Mouse (Mus musculus) heart, embryonic 16.5 days (tissue): ENCODE results near the gene Tas2r110. TPM values are rescaled to one million over a fixed set of nuclear protein-coding genes. Genes with fewer than 3 reads are reported as not detected.

Experiments
- ATAC-seq: fragments of 200-750 bp; cut with Nextera tagmentation; replicated peaks from 2 replicates; pipeline ENCODE4 v1.8.0; 2017; ENCODE audit warnings: moderate number of reproducible peaks; ENCODE audit not compliant: insufficient read depth, low FRiP score; ENCODE audit errors: extremely low read depth
- H3K27ac ChIP-seq: fragments of 300-500 bp; sonication (generic); 2 replicates; pipeline ENCODE4 v1.5.1; 2014; ENCODE audit warnings: mild to moderate bottlenecking, low read length, control low read depth, moderate library complexity
- H3K27me3 ChIP-seq: fragments of 300-500 bp; sonication (generic); 2 replicates; pipeline ENCODE4 v1.6.1; 2014; ENCODE audit warnings: low read length, mixed read lengths; ENCODE audit not compliant: control insufficient read depth, insufficient read depth
- H3K36me3 ChIP-seq: fragments of 300-500 bp; sonication (generic); 2 replicates; pipeline ENCODE4 v1.6.1; 2014; ENCODE audit not compliant: control insufficient read depth, insufficient read depth
- H3K4me1 ChIP-seq: fragments of 300-500 bp; sonication (generic); 2 replicates; pipeline ENCODE4 v1.6.1; 2014; ENCODE audit warnings: low read length, mixed read lengths; ENCODE audit not compliant: control insufficient read depth, insufficient read depth
- H3K4me2 ChIP-seq: fragments of 300-500 bp; sonication (generic); 2 replicates; pipeline ENCODE4 v1.6.1; 2014; ENCODE audit warnings: low read depth, mild to moderate bottlenecking, control low read depth, low read length
- H3K4me3 ChIP-seq: fragments of 300-500 bp; sonication (generic); 2 replicates; pipeline ENCODE4 v1.5.1; 2014; ENCODE audit warnings: mild to moderate bottlenecking, control low read depth, low read length
- H3K9ac ChIP-seq: fragments of 300-500 bp; sonication (generic); 2 replicates; pipeline ENCODE4 v1.6.1; 2014; ENCODE audit warnings: low read length, control low read depth
- H3K9me3 ChIP-seq: fragments of 300-500 bp; sonication (generic); replicated peaks from 2 replicates; pipeline ENCODE4 v1.6.1; 2016; ENCODE audit warnings: low read length; ENCODE audit not compliant: control insufficient read depth
- WGBS: fragments of 180-500 bp; shearing (Covaris S2); extraction: QIAGEN DNeasy Blood & Tissue Kit; methylation state at CpG from one replicate; pipeline ENCODE4 v1.1.7; 2014; 5-methylcytosine and 5-hydroxymethylcytosine counted together
- polyA plus RNA-seq: library from polyadenylated mRNA; unstranded; fragments of >200 nt; fragmentation: Nextera tagmentation; extraction: Ambion mirVana; gene quantifications from 2 replicates; pipeline ENCODE4 v1.2.1, GENCODE M21; 2015

The Tas2r110 gene
- polyA plus RNA-seq = not detected in 2 replicates

DNA sequence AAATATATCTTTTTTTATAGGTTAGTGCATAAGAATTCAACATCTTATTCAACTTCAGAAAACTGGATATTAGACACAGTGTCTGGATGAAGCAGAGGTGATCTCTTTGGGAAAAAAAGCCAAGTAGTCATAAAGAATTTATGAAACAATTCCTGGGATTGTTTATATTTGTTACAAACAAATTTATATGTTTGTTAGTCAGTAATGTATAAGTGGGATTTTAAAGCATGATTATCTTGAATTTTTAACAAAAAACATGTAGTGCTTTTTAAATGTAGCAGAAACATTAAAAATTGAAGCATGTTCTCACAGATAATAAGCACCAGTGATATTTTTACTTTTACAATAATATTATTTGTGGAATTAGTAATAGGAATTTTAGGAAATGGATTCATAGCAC, at the start of gene Tas2r110:
Gene Tas2r110, plus strand, starts transcription at position 301 of the 400 bp plus-strand sequence.
- H3K9ac ChIP-seq = no peak within 1 kb of the TSS
- no peaks in the 10 kb centered on the region for H3K9me3 ChIP-seq
- no peaks in the 10 kb centered on the region for H3K27me3 ChIP-seq
- no peak within 1 kb of the TSS for H3K4me2 ChIP-seq
- no peak within 1 kb of the TSS for H3K4me3 ChIP-seq
- no peaks in the 10 kb centered on the region for H3K4me1 ChIP-seq
- no peaks in the 10 kb centered on the region for H3K36me3 ChIP-seq
- no peak for ATAC-seq
- H3K27ac ChIP-seq = no peak within 1 kb of the TSS

- Histone ChIP-seq H3K9ac (no peak within 1 kb of the TSS), H3K9me3 (no peaks in the 10 kb centered on the region; the same call in 1 of the 2 replicates), H3K4me2 (no peak within 1 kb of the TSS), H3K27ac (no peak within 1 kb of the TSS), H3K4me3 (no peak within 1 kb of the TSS), H3K27me3 (no peaks in the 10 kb centered on the region), H3K4me1 (no peaks in the 10 kb centered on the region), H3K36me3 (no peaks in the 10 kb centered on the region)
- no peak for ATAC-seq
- 63% methylated on average over 1 of the region's 1 CpGs for WGBS
Observed at GRCm38 (mm10) chr6:132846842-132847241, 21.0 kb upstream of the Tas2r110 start, which contains the start of gene Tas2r123. TSS of gene Tas2r123 (plus strand) at chr6:132847142.

GRCm38 (mm10) chr6:132855138-132855537, 12.7 kb upstream of the Tas2r110 start, which contains the start of gene Tas2r116:
TSS of gene Tas2r116 (plus strand) at chr6:132855438.
- Histone ChIP-seq H3K4me2 (no peak within 1 kb of the TSS), H3K4me3 (no peak within 1 kb of the TSS), H3K27ac (no peak within 1 kb of the TSS), H3K9me3 (no peaks in the 10 kb centered on the region; the same call in 1 of the 2 replicates), H3K9ac (no peak within 1 kb of the TSS), H3K36me3 (no peaks in the 10 kb centered on the region), H3K27me3 (no peaks in the 10 kb centered on the region), H3K4me1 (no peaks in the 10 kb centered on the region)
- 59% methylated on average over 1 of the region's 1 CpGs for WGBS
- no peak for ATAC-seq

DNA sequence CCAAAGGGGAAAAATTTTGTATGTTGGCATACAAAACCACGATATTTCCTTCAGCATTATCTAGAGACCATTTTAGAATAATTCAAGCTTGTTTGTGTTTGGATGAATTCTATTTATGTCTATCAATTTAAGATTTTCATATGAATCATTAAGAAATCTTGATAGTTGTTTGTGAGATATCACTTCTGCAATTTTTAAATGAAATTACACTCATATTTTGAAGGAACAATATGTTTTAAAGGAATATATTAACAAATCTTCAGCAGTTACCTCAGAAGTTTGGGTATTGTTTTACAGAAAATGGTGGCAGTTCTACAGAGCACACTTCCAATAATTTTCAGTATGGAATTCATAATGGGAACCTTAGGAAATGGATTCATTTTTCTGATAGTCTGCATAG, 24.9 kb downstream of the Tas2r110 start, which contains the start of gene Tas2r113:
Gene Tas2r113, plus strand, starts transcription at position 301 of the 400 bp plus-strand sequence.
- no peak for ATAC-seq
- no peaks in the 10 kb centered on the region for H3K27me3 ChIP-seq
- no peaks in the 10 kb centered on the region for H3K9me3 ChIP-seq
- H3K4me3 ChIP-seq = no peak within 1 kb of the TSS
- H3K27ac ChIP-seq = no peak within 1 kb of the TSS
- no peak within 1 kb of the TSS for H3K9ac ChIP-seq
- WGBS = 75% methylated on average over 1 of the region's 1 CpGs
- H3K4me1 ChIP-seq = no peaks in the 10 kb centered on the region
- no peaks in the 10 kb centered on the region for H3K36me3 ChIP-seq
- H3K4me2 ChIP-seq = no peak within 1 kb of the TSS

- Histone ChIP-seq H3K36me3 (no peaks in the 10 kb centered on the region), H3K4me2 (no peak within 1 kb of the TSS), H3K27me3 (no peaks in the 10 kb centered on the region), H3K4me3 (no peak within 1 kb of the TSS), H3K9ac (no peak within 1 kb of the TSS), H3K4me1 (no peaks in the 10 kb centered on the region), H3K9me3 (no peaks in the 10 kb centered on the region; the same call in 1 of the 2 replicates), H3K27ac (no peak within 1 kb of the TSS)
- no peak for ATAC-seq
- 74% methylated on average over 3 of the region's 3 CpGs for WGBS
Observed at GRCm38 (mm10) chr6:132909351-132909750, 41.5 kb downstream of the Tas2r110 start, which contains the start of gene Tas2r125. TSS of gene Tas2r125 (plus strand) at chr6:132909651.

Other genes starting within 250 kb of the Tas2r110 start
- not detected in 2 replicates for gene A630073D07Rik, start 216.5 kb upstream of the Tas2r110 start, polyA plus RNA-seq
- gene Tas2r120, start 211.1 kb upstream of the Tas2r110 start, polyA plus RNA-seq = not detected in 2 replicates
- gene Tas2r121, start 167.0 kb upstream of the Tas2r110 start, polyA plus RNA-seq = not detected in 2 replicates
- gene Tas2r122, start 156.1 kb upstream of the Tas2r110 start, polyA plus RNA-seq = not detected in 2 replicates
- not detected in 2 replicates for gene Tas2r115, start 130.0 kb upstream of the Tas2r110 start, polyA plus RNA-seq
- gene Tas2r124, start 113.3 kb upstream of the Tas2r110 start, polyA plus RNA-seq = not detected in 2 replicates
- gene Tas2r102, start 105.9 kb upstream of the Tas2r110 start, polyA plus RNA-seq = not detected in 2 replicates
- not detected in 2 replicates for gene Tas2r136, start 89.8 kb upstream of the Tas2r110 start, polyA plus RNA-seq
- gene Tas2r117, start 65.2 kb upstream of the Tas2r110 start, polyA plus RNA-seq = not detected in 2 replicates
- gene Tas2r123, start 20.9 kb upstream of the Tas2r110 start, polyA plus RNA-seq = not detected in 2 replicates
- gene Tas2r116, start 12.6 kb upstream of the Tas2r110 start, polyA plus RNA-seq = not detected in 2 replicates
- not detected in 2 replicates for gene Tas2r113, start 25.0 kb downstream of the Tas2r110 start, polyA plus RNA-seq
- gene Tas2r125, start 41.6 kb downstream of the Tas2r110 start, polyA plus RNA-seq = not detected in 2 replicates
- not detected in 2 replicates for gene Tas2r129, start 83.1 kb downstream of the Tas2r110 start, polyA plus RNA-seq
- gene Tas2r131, start 89.9 kb downstream of the Tas2r110 start, polyA plus RNA-seq = not detected in 2 replicates
- not detected in 2 replicates for gene Tas2r109, start 113.0 kb downstream of the Tas2r110 start, polyA plus RNA-seq
- gene Tas2r103, start 169.1 kb downstream of the Tas2r110 start, polyA plus RNA-seq = not detected in 2 replicates
- not detected in 2 replicates for gene Tas2r140, start 187.8 kb downstream of the Tas2r110 start, polyA plus RNA-seq
- 52.8 and 65.6 TPM in 2 replicates for gene Smim10l1, start 236.9 kb downstream of the Tas2r110 start, polyA plus RNA-seq